Mouse (Mus musculus) erythroblast, embryonic 14.5 days (primary cell): Measurements from ENCODE around the gene Zdhhc6.

ENCODE experiments used
- GATA1 ChIP-seq: IDR thresholded peaks from 2 replicates; pipeline ENCODE4 v1.6.1; 2012; ENCODE audit warnings: low read length, inconsistent platforms, mixed read lengths
- TAL1 ChIP-seq: IDR thresholded peaks from 3 replicates; pipeline ENCODE4 v1.6.1; 2012; ENCODE audit warnings: low read length, inconsistent platforms, mixed read lengths

GRCm38 (mm10) chr19:55336441-55336840 lies 20.6 kb upstream of the Zdhhc6 start:
- TF ChIP-seq GATA1 = no peak
- no peak for TF ChIP-seq TAL1
